Mouse (Mus musculus) B cell, adult 2 months (primary cell): Measurements from ENCODE around the gene Hexim2.

ENCODE experiments used
- DNase-seq, 2 experiments: peaks; one replicate each; pipeline ENCODE4 v3.0.0; 2022

Hexim2 gene

GRCm38 (mm10) chr11:103112552-103112912 is 19.7 kb upstream of the Hexim2 start:
- DNase-seq: no peak

DNA sequence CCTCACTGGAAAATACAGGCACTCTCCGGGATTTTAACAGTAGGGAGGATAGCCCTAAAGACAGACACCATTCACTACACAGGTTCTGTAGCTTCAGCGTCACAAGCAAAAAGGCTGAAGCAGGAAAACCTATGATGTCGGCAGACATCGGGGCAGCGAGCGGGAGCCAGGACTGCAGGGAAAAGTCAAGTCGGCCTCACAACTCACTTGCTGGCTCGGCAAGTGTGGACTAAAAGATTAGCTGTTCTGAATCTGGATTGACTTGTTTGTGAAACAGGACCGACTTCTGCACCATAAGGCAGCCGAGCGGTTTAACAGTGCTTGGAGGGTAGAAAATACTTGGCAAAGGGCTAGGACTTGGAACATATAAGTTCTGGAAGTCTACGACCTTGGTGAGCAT is 19.2 kb upstream of the Hexim2 start:
- no peak for DNase-seq

DNA sequence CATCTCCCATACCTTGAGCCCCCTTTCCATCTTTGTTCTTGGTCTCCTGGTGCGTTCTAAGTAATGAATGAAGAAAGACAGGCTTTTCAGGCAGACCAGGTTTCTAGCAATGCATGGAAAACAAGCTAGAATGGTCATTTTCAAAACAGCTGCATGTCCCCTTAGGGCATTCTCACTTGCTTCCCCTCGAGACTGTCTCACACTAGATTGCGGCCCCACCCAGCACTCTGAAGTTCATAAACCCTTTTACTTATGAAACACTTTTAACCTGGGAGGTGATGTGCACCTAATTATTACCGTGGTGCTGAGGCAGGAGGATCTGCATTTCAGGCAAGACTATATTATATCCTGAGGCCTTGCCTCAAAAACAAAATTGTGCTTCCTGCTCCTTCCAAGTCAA is 18.5 kb upstream of the Hexim2 start:
- no peak for DNase-seq

DNA sequence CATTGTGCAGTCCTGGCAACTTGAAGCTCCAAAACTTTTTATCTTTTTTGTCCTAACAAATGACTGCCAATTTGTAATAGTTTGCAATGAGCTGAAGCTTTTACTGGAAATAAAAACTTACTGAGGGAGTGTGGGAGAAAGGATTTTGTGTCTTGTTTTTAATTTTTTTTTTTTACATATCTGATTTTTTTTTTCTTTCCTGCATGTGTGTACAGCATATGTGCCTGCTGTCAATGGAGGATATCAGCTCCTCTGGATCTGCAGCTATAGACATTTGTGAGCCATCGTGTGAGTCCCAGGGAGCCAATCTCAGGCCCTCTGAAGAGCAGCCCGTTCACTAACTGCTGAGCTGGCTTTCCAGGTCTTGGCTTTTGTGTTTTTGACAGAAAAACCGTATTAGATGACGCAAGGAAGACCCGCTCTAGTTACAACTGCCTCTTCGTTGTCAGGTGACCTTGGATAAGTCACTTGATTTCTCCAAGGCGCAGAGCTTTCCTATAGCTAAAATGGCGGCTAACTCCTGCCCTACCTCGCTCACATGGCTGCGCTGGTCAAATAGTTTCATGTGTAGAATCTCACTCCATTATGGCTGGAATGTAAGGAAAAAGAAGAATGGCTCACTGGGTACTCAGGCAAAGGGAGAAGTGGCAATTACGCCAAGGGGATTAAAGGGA is 17.8 kb upstream of the Hexim2 start:
- no peak for DNase-seq

- DNase-seq: peak; percentile 84 to 85
Observed at GRCm38 (mm10) chr11:103115163-103116007, 16.8 kb upstream of the Hexim2 start.

DNA sequence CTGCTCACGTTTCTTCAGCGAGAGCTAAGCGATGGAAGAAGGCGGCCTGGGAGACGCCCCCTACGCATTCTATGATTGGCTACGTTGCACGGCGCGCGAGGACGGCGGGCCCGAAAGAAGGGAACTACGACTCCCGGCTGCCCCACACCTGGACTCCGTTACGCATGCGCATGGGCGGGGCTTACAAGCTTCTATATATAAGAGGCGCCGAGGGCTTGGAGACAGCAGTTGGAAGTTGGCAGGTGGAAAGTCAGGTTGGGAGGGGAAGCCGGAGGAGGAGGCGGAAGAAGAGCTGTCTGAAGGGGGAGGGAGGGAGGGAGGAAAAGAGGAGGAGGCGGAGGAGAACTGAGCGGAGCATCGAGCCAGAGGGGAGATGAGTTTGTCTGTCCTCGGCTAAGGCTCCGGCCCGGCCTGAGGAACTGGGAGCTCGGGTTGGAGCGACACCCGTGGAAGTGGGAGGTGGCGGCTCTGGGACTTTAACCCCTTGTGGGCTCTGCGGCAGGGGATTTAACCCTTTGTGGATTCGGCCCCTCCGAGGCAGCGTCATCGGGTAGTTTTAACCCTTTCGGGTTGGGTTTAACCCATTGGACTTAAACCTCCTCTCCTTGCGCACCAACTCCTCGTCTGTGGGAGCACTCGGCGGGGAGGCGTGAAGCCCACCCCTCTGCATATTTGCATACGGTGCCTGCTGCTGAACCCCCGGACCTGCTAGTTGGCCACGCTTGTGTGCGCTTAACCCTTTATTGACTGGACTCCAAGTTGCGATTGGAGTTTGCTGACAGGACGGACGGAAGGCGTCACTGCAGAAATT is 16.0 kb upstream of the Hexim2 start, which contains the start of gene Hexim1:
Gene Hexim1 (plus strand): TSS at position 224 of the 811 bp plus-strand sequence.
- peak; percentile 100 for DNase-seq

DNA sequence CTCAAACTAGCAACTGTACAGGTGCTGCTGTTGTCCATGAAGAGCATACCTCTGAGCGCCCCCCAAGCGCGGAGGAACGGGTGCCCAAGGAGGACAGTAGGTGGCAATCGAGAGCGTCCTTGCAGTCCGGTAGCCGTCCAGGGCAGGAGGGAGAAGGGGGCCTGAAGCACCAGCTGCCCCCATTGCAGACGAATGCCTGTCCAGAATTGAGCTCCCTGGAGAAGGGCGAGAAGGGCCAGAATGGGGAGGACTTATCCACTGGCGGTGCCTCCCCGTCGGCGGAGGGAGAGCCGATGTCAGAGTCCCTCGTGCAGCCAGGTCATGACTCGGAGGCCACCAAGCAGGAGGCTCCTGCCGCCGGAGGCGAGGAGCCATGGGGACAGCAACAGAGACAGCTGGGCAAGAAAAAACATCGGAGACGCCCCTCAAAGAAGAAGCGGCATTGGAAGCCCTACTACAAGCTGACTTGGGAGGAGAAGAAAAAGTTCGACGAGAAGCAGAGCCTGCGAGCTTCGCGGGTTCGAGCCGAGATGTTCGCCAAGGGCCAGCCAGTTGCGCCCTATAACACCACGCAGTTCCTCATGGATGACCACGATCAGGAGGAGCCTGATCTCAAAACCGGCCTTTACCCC is 15.2 kb upstream of the Hexim2 start:
- DNase-seq: peak; percentile 75 to 77

- DNase-seq: no peak
Observed at GRCm38 (mm10) chr11:103117591-103118009, 14.6 kb upstream of the Hexim2 start.

DNA sequence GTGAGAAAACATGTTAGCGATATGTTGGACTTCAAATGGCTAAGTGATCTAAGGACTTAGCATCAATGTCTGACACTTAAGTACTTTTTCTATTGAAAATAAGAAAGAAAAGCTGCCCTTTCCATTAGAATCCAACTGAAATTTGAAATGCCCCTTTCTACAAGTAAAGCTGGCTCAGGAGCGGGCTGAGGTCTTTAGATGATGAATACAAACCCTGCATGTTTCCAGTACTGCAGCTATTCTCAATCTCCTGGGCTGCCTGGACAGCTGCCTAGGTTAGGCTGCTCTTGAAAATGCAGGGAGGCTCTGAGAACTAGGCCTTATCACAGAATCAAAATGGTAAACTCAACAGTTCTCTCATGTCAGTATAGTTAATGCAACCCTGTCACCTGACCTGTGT is 13.4 kb upstream of the Hexim2 start:
- DNase-seq: no peak

DNA sequence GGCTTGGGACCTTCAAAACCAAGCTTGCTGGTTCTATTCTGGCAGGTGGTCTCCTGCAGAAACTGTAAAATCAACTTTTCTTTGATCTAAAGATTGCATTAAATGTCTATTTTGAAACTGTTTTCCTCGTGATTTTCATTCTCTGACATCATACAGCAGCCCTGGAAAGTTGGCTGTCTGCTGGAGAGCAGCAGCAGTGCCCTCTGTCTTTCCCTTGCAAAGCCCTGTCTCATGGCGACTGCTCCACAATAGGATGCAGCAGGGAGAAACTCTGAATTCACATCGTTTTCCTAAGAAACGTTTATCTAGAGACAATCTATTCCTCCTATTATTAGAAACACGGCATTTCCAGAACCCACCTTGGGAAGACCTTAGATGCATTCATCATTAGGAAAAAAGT is 12.6 kb upstream of the Hexim2 start:
- DNase-seq: no peak

- no peak for DNase-seq
Observed at GRCm38 (mm10) chr11:103120315-103120714, 11.9 kb upstream of the Hexim2 start.

- DNase-seq: peak; percentile 100
Observed at GRCm38 (mm10) chr11:103132576-103133455, 587 bp downstream of the Hexim2 start.

- no peak for DNase-seq
Observed at GRCm38 (mm10) chr11:103133456-103134185, 1.4 kb downstream of the Hexim2 start.

GRCm38 (mm10) chr11:103134221-103134620 is 2.0 kb downstream of the Hexim2 start:
- no peak for DNase-seq

GRCm38 (mm10) chr11:103136039-103136577 is 3.9 kb downstream of the Hexim2 start:
- DNase-seq: no peak

GRCm38 (mm10) chr11:103139951-103140762 is 7.9 kb downstream of the Hexim2 start:
- DNase-seq: no peak

DNA sequence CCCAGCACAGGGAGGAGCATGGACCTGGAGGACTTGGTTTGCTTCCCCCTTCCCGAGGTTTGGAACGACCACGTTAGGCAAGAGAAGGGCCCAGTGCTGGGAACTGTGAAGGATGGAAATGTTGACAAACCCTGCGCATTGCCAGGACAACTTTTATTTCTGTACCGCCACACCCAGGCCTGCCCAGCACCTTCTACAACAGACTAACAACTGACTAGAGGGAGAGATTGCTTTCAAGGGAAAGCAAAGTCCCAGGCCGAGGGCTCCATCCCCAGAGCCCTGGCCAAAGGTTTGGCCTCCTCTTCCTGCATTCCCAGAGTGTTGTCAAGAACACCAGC is 8.5 kb downstream of the Hexim2 start:
- no peak for DNase-seq

DNA sequence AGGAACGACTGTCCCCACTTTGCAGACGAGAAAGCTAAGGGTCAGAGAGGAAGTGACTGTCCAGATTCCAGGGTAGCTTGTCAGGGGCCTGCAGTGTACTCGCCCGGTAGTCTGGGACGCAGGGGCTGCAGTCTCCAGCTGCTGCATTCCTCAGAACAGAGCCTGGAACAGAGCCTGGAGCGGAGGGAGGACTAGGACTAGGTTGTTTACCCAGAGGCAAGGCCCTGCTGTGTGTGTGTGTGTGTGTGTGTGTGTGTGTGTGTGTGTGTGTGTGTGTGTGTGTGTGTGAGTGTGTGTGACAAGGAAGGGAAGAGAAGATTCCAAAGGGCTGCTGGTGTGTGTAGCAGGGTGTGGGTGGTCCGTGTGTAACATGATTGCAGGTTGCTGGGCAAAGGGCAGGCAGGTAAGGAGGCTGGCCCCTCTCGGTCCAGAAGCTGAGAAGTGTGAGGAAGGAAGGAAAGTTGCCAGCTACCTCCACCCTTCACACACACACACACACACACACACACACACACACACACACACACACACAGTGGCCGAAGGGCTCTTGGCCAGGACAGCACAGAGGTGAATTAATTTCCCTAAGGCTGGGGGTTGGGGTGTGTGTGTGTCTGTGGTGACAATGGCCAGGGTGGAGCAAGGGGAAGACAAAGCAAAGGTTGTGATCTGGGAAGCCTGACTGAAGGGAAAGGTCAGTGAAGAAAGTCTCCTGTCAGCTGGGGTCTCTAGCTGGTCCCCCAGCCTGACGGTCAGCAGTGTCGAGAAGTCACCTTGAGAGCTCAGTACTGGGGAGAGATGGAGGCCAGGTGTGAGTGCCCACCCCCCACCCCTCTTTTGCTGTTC is 9.1 kb downstream of the Hexim2 start:
- no peak for DNase-seq

DNA sequence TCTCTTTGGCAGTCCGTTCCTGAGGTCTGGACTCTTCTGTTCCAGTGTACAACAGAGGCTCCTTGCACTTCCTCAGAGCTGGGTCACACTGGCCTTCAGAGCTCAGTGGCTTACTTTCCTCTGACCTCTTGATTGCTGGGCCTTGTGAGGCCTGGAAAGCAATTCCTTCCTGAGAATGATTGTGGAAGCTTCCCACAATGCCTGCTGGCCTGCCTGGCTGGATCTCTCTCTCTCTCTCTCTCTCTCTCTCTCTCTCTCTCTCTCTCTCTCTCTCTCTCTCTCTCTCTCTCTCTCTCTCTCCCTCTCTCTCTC is 9.7 kb downstream of the Hexim2 start:
- no peak for DNase-seq
